Mouse (Mus musculus): ENCODE results near the gene Bmper.

GRCm38 (mm10) chr9:23407416-23407815 lies 184.5 kb downstream of the Bmper start:
- TF ChIP-seq CTCF (IDR thresholded peaks at IDR 0.05) (no peak), EP300 (IDR thresholded peaks at IDR 0.05) (no peak)

Data from lung, postnatal 0 days (tissue).